Mouse (Mus musculus) retina, embryonic 14.5 days (tissue): ENCODE results near the gene Cfd.

Source experiments
- DNase-seq: peaks from one replicate; pipeline ENCODE4 v3.0.0-alpha.2; 2015; ENCODE audit warnings: low spot score

Cfd gene

GRCm38 (mm10) chr10:79918231-79919078 is 27.8 kb downstream of the Cfd start:
- peak; percentile 42 for DNase-seq

- no peak for DNase-seq
Observed at GRCm38 (mm10) chr10:79919251-79919849, 28.7 kb downstream of the Cfd start.

GRCm38 (mm10) chr10:79920056-79920890 is 29.6 kb downstream of the Cfd start:
- DNase-seq = peak; percentile 50

GRCm38 (mm10) chr10:79920958-79921535 is 30.4 kb downstream of the Cfd start, which contains the start of gene R3hdm4:
Gene R3hdm4 (minus strand): TSS chr10:79921208.
- peak; percentile 47 for DNase-seq

GRCm38 (mm10) chr10:79921572-79921971 is 30.9 kb downstream of the Cfd start:
- DNase-seq = peak; percentile 47

GRCm38 (mm10) chr10:79924998-79925784 is 34.5 kb downstream of the Cfd start:
- DNase-seq = peak; percentile 93

GRCm38 (mm10) chr10:79925785-79926490 is 35.3 kb downstream of the Cfd start:
- no peak for DNase-seq

GRCm38 (mm10) chr10:79926491-79927323 is 36.1 kb downstream of the Cfd start, which contains the start of gene Arid3a:
Gene Arid3a (plus strand): TSS chr10:79927043.
- DNase-seq = peak; percentile 94

- peak; percentile 66 for DNase-seq
Observed at GRCm38 (mm10) chr10:79927324-79928029, 36.8 kb downstream of the Cfd start.

- DNase-seq = no peak
Observed at GRCm38 (mm10) chr10:79928030-79928694, 37.5 kb downstream of the Cfd start.

- no peak for DNase-seq
Observed at GRCm38 (mm10) chr10:79928907-79929701, 38.5 kb downstream of the Cfd start.

- no peak for DNase-seq
Observed at GRCm38 (mm10) chr10:79929967-79930825, 39.5 kb downstream of the Cfd start.

- DNase-seq = no peak
Observed at GRCm38 (mm10) chr10:79930826-79931186, 40.2 kb downstream of the Cfd start.

- DNase-seq = no peak
Observed at GRCm38 (mm10) chr10:79931797-79932196, 41.1 kb downstream of the Cfd start.

- DNase-seq = no peak
Observed at GRCm38 (mm10) chr10:79932736-79933135, 42.1 kb downstream of the Cfd start.

GRCm38 (mm10) chr10:79933145-79933679 is 42.6 kb downstream of the Cfd start:
- no peak for DNase-seq
